Mouse (Mus musculus): ENCODE data around the gene Ntn1.
A peak's percentile ranks its signal among the peaks of the same experiment; 100 is the strongest.

DNA sequence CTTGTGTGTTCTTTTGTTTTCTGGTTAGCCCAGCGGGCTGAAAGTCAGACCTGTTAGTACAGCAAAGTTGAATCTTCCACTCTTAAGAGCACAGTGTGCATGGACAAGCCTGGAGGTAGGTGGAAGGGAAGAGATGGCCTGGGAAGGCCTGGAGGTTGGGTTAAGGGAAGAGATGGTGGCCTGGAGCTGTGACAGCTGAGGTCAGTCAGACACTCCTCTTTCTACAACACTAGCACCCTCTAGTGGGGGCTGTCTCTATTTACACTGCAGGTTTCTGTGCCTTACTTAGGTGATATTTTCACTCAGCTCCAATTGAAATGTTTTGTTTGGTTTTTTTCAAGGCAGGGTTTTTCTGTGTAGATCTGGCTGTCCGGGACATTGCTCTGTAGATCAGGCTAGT, 7.5 kb upstream of the Ntn1 start:
- peak; percentile 82 for TF ChIP-seq CTCF (IDR thresholded peaks at IDR 0.05; ENCODE audit: borderline replicate concordance, extremely low read depth, insufficient read depth, insufficient read length)
- no peak for TF ChIP-seq POLR2A (IDR thresholded peaks at IDR 0.05; ENCODE audit: borderline replicate concordance, extremely low read depth, insufficient read depth, insufficient read length, poor library complexity, severe bottlenecking)
